Mouse (Mus musculus): Measurements from ENCODE around the gene Lpcat4. TPM values are rescaled to one million over a fixed set of nuclear protein-coding genes. Genes with fewer than 3 reads are reported as not detected.

Lpcat4 gene
- polyA plus RNA-seq, 1 experiment from 2014 or later, result 18.6 TPM

DNA sequence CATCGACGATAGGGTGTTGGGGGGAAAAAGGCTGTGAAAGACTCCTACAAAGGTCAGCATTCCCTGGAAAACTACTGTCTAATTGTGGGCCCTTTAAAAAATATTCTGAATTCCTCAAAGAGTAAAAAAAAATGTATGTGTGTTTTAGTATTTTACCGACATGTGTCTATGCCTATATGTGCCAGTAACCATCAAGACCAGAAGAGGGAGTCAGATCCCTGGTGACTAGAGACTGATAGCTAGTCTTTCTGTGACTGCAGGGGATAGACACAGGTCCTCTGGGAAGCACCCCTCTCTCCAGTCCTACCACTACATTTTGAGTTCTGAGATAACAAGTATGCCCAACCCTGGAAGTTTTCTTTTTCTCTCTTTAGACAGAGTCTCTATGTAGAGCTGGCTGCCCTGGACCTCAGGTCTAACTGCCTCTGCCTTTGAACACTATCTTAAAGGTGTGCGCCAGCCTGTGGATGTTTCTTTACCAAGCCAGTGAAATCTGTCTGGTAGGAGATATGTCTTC is 23.6 kb downstream of the Lpcat4 start:
- WGBS, result 34% methylated on average over 4 of the region's 4 CpGs
- Histone ChIP-seq H3K4me3 (peak overlapping the region; percentile 68), H3K4me2 (peak overlapping the region; percentile 69), H3K27ac (ENCODE audit: poor library complexity, severe bottlenecking) (no peak overlapping the region), H3K4me1 (replicated peaks) (peaks cover 19% of the 10 kb centered on the region), H3K9ac (peak overlapping the region; percentile 72), H3K27me3 (replicated peaks) (no peaks in the 10 kb centered on the region), H3K9me3 (replicated peaks) (no peaks in the 10 kb centered on the region), H3K36me3 (no peaks in the 10 kb centered on the region)
- ATAC-seq (ENCODE audit: insufficient number of reproducible peaks, low FRiP score), result no peak

DNA sequence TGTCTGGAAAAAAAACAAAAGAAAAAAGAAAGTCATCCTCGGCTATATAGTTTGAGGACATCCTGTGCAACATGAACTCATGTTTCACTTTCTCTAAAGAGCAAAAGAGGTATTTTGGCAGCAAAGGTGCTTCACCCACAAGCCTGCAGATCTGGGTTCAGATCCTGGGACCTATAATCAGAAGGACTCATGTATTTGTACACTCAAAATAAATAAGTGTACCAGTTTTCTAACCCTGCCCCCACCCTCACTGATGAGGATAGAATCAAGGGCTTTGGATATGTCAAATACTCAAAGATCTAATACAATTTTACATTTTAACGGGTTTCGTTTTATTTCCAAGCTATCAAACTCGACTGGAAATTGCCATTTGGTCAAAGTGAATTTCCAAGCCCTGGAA is 25.1 kb downstream of the Lpcat4 start:
- ATAC-seq (ENCODE audit: insufficient number of reproducible peaks, low FRiP score), result no peak
- Histone ChIP-seq H3K4me3 (no peak overlapping the region), H3K9me3 (replicated peaks) (no peaks in the 10 kb centered on the region), H3K27me3 (replicated peaks) (no peaks in the 10 kb centered on the region), H3K4me2 (no peak overlapping the region), H3K27ac (ENCODE audit: poor library complexity, severe bottlenecking) (no peak overlapping the region), H3K4me1 (replicated peaks) (peaks cover 26% of the 10 kb centered on the region), H3K9ac (no peak overlapping the region), H3K36me3 (no peaks in the 10 kb centered on the region)
- WGBS, result 71% methylated on average over 4 of the region's 4 CpGs

DNA sequence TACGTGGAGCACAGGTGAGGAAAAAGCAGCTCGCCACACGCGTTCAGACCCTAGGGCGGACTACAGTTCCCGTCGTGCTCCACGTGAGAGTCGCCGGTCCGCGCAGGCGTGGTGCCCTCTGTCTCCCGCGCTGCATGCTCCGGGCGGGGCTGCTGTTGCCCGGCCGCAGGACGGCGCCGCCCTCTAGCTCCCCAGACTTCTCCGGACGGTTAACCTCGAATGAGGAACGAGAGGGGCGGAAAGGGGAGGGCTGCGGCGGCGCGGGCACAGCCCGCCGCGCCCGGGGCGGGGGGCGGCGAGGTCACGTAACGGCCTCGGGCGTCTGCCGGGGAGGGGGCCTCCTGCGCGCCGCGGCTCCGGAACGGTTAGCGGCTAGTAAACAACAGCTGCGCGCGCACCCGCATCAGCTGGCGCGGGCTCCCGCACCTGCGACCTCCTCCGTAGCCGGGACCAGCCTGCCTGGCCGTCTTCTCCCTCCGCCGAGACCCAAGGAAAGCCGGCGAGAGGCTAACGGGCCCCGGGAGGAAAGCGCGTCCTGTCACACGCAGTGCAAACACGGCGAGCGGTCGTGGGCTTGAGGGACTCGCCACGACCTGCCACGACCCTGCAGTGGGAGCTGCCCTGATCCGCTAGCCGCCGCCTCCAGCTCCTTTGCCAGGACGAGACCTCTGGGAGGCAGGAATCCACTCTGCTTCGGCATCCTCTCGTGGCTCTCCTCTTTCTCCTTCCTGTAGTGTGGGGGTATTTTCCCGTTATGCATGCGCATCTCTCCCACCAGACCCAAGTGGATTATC is 26.4 kb downstream of the Lpcat4 start, which contains the start of gene Slc12a6:
TSS of gene Slc12a6 (plus strand) at position 378 of the 794 bp plus-strand sequence.
- peak within 1 kb of the TSS; percentile 91 for H3K9ac ChIP-seq
- H3K27ac ChIP-seq (ENCODE audit: poor library complexity, severe bottlenecking), result peak within 1 kb of the TSS; percentile 95
- H3K27me3 ChIP-seq (replicated peaks), result no peaks in the 10 kb centered on the region
- H3K4me3 ChIP-seq, result peak within 1 kb of the TSS; percentile 76
- no peaks in the 10 kb centered on the region for H3K36me3 ChIP-seq
- WGBS, result under 1% methylated on average over 85 of the region's 85 CpGs
- peak; percentile 95 for ATAC-seq (ENCODE audit: insufficient number of reproducible peaks, low FRiP score)
- H3K9me3 ChIP-seq (replicated peaks), result no peaks in the 10 kb centered on the region
- H3K4me1 ChIP-seq (replicated peaks), result peaks cover 31% of the 10 kb centered on the region
- peak within 1 kb of the TSS; percentile 89 for H3K4me2 ChIP-seq

DNA sequence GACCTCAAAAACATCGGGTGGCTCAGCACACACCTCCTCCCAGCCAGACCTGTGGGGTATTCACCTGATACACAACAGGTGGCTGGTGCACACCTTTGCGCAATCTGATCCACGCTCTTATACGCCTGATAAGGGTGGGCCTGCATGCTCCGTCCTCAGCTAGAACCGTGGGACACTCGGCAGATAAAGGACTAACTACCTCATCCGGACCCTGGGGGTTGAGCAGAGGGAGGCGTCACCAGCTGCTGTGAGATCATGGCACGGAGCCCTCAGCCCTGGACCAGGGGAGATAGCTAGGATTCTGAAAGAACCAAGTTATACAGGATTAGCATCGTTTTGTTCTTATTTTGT is 26.9 kb downstream of the Lpcat4 start, which contains the start of gene Gm21985:
TSS of gene Gm21985 (plus strand) at position 73 of the 351 bp plus-strand sequence.
- H3K4me1 ChIP-seq (replicated peaks), result peaks cover 31% of the 10 kb centered on the region
- H3K9me3 ChIP-seq (replicated peaks), result no peaks in the 10 kb centered on the region
- no peaks in the 10 kb centered on the region for H3K36me3 ChIP-seq
- peak; percentile 71 for ATAC-seq (ENCODE audit: insufficient number of reproducible peaks, low FRiP score)
- peak within 1 kb of the TSS; percentile 89 for H3K4me2 ChIP-seq
- peak within 1 kb of the TSS; percentile 95 for H3K27ac ChIP-seq (ENCODE audit: poor library complexity, severe bottlenecking)
- WGBS, result 1% methylated on average over 11 of the region's 11 CpGs
- peak within 1 kb of the TSS; percentile 91 for H3K9ac ChIP-seq
- H3K4me3 ChIP-seq, result peak within 1 kb of the TSS; percentile 76
- H3K27me3 ChIP-seq (replicated peaks), result no peaks in the 10 kb centered on the region

DNA sequence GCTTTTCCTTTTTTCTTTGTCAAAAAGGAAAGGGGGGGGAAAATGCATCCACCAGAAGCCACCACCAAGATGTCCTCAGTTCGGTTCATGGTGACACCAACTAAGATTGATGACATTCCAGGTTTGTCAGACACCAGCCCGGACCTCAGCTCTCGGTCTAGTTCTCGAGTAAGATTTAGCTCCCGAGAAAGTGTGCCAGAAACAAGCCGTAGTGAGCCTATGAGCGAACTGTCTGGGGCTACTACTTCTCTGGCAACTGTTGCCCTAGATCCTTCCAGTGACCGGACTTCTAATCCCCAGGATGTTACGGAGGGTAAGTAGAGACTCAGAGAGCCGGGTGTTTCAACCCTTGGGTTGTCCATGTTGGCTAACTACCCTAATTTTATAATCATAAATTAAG is 27.5 kb downstream of the Lpcat4 start:
- H3K36me3 ChIP-seq, result no peaks in the 10 kb centered on the region
- H3K9me3 ChIP-seq (replicated peaks), result no peaks in the 10 kb centered on the region
- peaks cover 31% of the 10 kb centered on the region for H3K4me1 ChIP-seq (replicated peaks)
- 35% methylated on average over 10 of the region's 10 CpGs for WGBS
- peak overlapping the region; percentile 91 for H3K9ac ChIP-seq
- peak overlapping the region; percentile 89 for H3K4me2 ChIP-seq
- H3K4me3 ChIP-seq, result peak overlapping the region; percentile 76
- H3K27me3 ChIP-seq (replicated peaks), result no peaks in the 10 kb centered on the region
- no peak for ATAC-seq (ENCODE audit: insufficient number of reproducible peaks, low FRiP score)
- H3K27ac ChIP-seq (ENCODE audit: poor library complexity, severe bottlenecking), result peak overlapping the region; percentile 95

DNA sequence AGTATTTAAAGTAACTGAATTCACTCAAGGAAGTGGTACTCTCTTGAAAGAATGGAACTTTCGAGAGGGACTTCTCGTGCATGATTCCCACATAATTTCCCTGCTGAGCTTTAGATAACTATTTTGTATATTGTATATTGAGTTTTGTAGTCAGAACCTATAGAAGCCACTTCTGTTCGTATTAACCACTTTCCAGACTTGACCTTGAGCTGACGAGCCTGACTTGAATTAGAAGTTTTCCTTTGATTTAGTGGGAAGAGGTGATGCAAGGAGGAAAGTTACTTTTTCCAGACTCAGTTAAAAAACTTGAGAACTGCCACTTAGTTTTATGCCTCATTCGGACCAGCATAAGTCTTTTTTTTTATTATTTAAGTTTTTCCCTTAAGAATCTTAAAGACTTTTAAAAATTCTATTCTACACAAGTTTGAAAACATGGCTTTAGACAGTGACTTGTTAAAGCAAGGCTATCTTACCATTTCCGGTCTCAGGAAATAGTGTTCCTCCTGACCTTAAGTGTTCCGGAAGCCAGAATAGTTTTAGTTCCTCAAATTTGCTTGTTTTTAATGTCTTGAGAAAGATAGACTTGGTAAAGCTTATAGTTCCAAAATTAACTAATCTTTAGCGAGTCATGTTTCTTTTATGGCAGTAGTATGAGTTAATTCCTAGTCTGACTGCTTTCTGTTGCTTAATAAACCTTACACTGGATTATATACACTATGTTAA is 28.4 kb downstream of the Lpcat4 start:
- peak overlapping the region; percentile 76 for H3K4me3 ChIP-seq
- no peaks in the 10 kb centered on the region for H3K36me3 ChIP-seq
- H3K27me3 ChIP-seq (replicated peaks), result no peaks in the 10 kb centered on the region
- ATAC-seq (ENCODE audit: insufficient number of reproducible peaks, low FRiP score), result no peak
- H3K4me1 ChIP-seq (replicated peaks), result peaks cover 27% of the 10 kb centered on the region
- H3K9ac ChIP-seq, result 0 out of 2 replicates have a peak overlapping the region, but pooled peaks have one; percentile 91
- H3K27ac ChIP-seq (ENCODE audit: poor library complexity, severe bottlenecking), result no peak overlapping the region
- 56% methylated on average over 8 of the region's 8 CpGs for WGBS
- no peaks in the 10 kb centered on the region for H3K9me3 ChIP-seq (replicated peaks)
- H3K4me2 ChIP-seq, result peak overlapping the region; percentile 89

DNA sequence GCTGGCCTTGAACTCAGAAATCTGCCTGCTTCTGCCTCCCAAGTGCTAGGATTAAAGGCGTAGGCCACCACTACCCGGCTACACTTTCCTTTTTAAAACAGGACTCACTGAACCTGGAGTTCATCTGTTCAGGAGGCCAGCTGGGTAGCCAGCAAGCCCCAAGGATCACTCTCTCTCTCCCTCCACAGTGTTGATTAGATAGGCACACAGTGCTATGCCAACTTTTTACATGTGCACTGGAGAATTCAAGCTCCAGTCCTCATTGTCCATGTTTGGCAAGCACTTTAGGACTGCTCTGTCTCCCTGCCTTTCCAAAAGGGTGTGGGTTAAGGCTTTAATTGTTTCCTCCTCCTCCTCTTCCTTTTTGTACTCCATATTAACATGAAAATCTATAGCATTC is 30.7 kb downstream of the Lpcat4 start:
- peak overlapping the region; percentile 36 for H3K4me2 ChIP-seq
- no peaks in the 10 kb centered on the region for H3K27me3 ChIP-seq (replicated peaks)
- peaks cover 5% of the 10 kb centered on the region; the same call in 1 of the 2 replicates for H3K36me3 ChIP-seq
- WGBS, result 60% methylated on average over 2 of the region's 2 CpGs
- peaks cover 19% of the 10 kb centered on the region for H3K4me1 ChIP-seq (replicated peaks)
- H3K9ac ChIP-seq, result no peak overlapping the region
- no peaks in the 10 kb centered on the region for H3K9me3 ChIP-seq (replicated peaks)
- peak overlapping the region; percentile 47; the same call in 1 of the 2 replicates for H3K27ac ChIP-seq (ENCODE audit: poor library complexity, severe bottlenecking)
- no peak for ATAC-seq (ENCODE audit: insufficient number of reproducible peaks, low FRiP score)
- H3K4me3 ChIP-seq, result no peak overlapping the region

DNA sequence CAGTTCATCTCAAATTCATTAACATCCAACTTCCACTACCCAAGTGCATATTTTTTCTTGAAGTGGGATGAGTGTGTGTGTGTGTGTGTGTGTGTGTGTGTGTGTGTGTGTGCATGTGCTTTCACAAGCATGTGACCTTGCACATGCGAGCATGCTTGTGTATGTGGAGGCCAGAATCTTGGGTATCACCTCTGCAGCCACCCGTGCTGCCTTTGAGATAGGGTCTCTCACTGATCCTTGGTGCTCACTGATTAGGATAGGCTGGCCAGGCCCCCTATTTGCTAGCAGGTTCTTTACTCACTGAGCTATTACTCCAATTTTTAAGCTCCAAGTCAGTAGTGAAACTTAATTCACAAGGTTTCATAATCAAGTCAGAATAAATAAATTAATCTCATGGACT is 33.6 kb downstream of the Lpcat4 start:
- no peak for ATAC-seq (ENCODE audit: insufficient number of reproducible peaks, low FRiP score)
- H3K27me3 ChIP-seq (replicated peaks), result no peaks in the 10 kb centered on the region
- WGBS, result 59% methylated on average over 2 of the region's 2 CpGs

DNA sequence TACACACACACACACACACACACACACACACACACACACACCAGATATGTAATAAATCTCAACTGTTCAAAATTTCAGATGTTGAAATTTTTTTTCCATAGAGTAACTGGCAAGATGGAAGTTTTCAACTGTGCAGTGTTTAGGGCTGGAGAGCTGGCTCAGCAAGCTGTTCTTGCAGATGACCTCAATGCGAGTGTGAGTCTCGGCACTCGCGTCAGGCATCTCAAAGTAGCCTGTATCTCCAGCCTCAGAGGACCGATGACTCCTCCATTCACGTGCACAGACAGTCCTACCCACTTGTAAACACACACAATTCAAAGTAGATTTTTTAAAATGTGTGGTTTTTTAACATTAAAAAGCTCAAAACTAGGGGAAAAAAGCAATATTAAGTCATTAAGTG is 34.2 kb downstream of the Lpcat4 start:
- WGBS, result 81% methylated on average over 6 of the region's 6 CpGs
- Histone ChIP-seq H3K9me3 (replicated peaks) (no peaks in the 10 kb centered on the region), H3K27me3 (replicated peaks) (no peaks in the 10 kb centered on the region), H3K4me3 (no peak overlapping the region), H3K27ac (ENCODE audit: poor library complexity, severe bottlenecking) (no peak overlapping the region), H3K9ac (no peak overlapping the region), H3K36me3 (peaks cover 5% of the 10 kb centered on the region; the same call in 1 of the 2 replicates), H3K4me2 (no peak overlapping the region), H3K4me1 (replicated peaks) (peaks cover 12% of the 10 kb centered on the region)
- no peak for ATAC-seq (ENCODE audit: insufficient number of reproducible peaks, low FRiP score)

More for the DNA sequence above, 33.6 kb downstream of the Lpcat4 start:
- H3K9ac ChIP-seq, result no peak overlapping the region
- H3K4me3 ChIP-seq, result no peak overlapping the region
- no peak overlapping the region for H3K4me2 ChIP-seq
- peaks cover 5% of the 10 kb centered on the region; the same call in 1 of the 2 replicates for H3K36me3 ChIP-seq
- H3K9me3 ChIP-seq (replicated peaks), result no peaks in the 10 kb centered on the region
- H3K27ac ChIP-seq (ENCODE audit: poor library complexity, severe bottlenecking), result no peak overlapping the region
- H3K4me1 ChIP-seq (replicated peaks), result peaks cover 15% of the 10 kb centered on the region

DNA sequence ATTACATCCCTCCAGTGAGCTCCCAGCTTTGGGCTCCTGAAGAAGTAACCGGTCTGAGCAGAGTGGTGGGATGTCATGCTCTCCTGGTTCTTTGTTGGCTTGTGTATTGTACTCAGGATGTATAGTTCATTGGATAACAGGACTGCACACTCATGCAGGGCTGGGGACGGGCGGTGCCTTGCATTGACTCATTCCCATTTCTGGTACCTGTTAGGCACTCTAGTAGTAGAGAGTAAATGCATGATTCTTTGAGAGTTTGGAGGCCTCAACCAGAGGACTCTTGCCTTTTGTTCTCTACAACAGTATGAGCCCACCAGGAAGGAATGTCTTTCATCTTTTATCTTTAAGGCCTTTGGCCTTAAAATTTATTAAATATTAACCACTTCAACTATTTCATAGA is 37.6 kb downstream of the Lpcat4 start:
- no peaks in the 10 kb centered on the region for H3K9me3 ChIP-seq (replicated peaks)
- WGBS, result 96% methylated on average over 3 of the region's 3 CpGs
- H3K4me1 ChIP-seq (replicated peaks), result peaks cover 3% of the 10 kb centered on the region
- no peak overlapping the region for H3K4me2 ChIP-seq
- H3K4me3 ChIP-seq, result no peak overlapping the region
- no peak for ATAC-seq (ENCODE audit: insufficient number of reproducible peaks, low FRiP score)
- H3K27ac ChIP-seq (ENCODE audit: poor library complexity, severe bottlenecking), result no peak overlapping the region
- H3K27me3 ChIP-seq (replicated peaks), result no peaks in the 10 kb centered on the region
- no peak overlapping the region for H3K9ac ChIP-seq
- H3K36me3 ChIP-seq, result peaks cover 5% of the 10 kb centered on the region; the same call in 1 of the 2 replicates

DNA sequence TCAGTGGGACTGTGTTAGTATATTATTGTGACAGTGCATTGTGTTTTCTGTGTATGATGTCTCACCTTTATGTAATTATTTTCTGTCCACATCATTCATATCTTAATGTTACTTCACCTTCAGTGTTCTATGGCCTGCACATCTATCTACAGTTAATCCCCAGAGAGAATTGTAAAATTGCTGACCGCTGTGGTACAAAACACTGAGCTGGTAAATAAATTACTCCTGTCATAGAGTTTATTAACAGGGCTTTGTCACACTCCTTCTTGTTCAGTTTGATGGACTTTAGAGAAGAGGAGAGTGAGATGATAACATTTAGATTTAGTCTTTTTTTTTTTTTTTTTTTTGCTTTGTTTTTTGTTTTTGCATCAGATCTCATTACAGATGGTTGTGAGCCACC is 43.6 kb downstream of the Lpcat4 start:
- 98% methylated on average over 1 of the region's 1 CpGs for WGBS
- no peaks in the 10 kb centered on the region for H3K9me3 ChIP-seq (replicated peaks)

More for the DNA sequence above, 43.6 kb downstream of the Lpcat4 start:
- no peak for ATAC-seq (ENCODE audit: insufficient number of reproducible peaks, low FRiP score)
- Histone ChIP-seq H3K36me3 (no peaks in the 10 kb centered on the region), H3K9ac (no peak overlapping the region), H3K4me3 (no peak overlapping the region), H3K27me3 (replicated peaks) (no peaks in the 10 kb centered on the region), H3K27ac (ENCODE audit: poor library complexity, severe bottlenecking) (no peak overlapping the region), H3K4me1 (replicated peaks) (no peaks in the 10 kb centered on the region; the same call in 1 of the 2 replicates), H3K4me2 (no peak overlapping the region)
